Mouse (Mus musculus) hindbrain, embryonic 13.5 days (tissue): Measurements from ENCODE around the gene Clba1. TPM values are rescaled to one million over a fixed set of nuclear protein-coding genes. Genes with fewer than 3 reads are reported as not detected.

Experiments
- ATAC-seq: fragments of 200-750 bp; cut with Nextera tagmentation; 2 replicates; pipeline ENCODE4 v1.8.0; 2017; ENCODE audit warnings: moderate TSS enrichment; ENCODE audit not compliant: low FRiP score
- H3K27ac ChIP-seq: fragments of 300-500 bp; sonication (generic); 2 replicates; pipeline ENCODE4 v1.5.1; 2015; ENCODE audit warnings: inconsistent platforms, mild to moderate bottlenecking, moderate library complexity
- H3K27me3 ChIP-seq: fragments of 300-500 bp; sonication (generic); 2 replicates; pipeline ENCODE4 v1.6.1; 2015; ENCODE audit warnings: mild to moderate bottlenecking, inconsistent platforms
- H3K36me3 ChIP-seq: fragments of 300-500 bp; sonication (generic); 2 replicates; pipeline ENCODE4 v1.6.1; 2015; ENCODE audit warnings: mild to moderate bottlenecking, inconsistent platforms
- H3K4me1 ChIP-seq: fragments of 300-500 bp; sonication (generic); replicated peaks from 2 replicates; pipeline ENCODE4 v1.6.1; 2015; ENCODE audit warnings: inconsistent platforms
- H3K4me2 ChIP-seq: fragments of 300-500 bp; sonication (generic); 2 replicates; pipeline ENCODE4 v1.6.1; 2015; ENCODE audit warnings: inconsistent platforms, mild to moderate bottlenecking, moderate library complexity
- H3K4me3 ChIP-seq: fragments of 300-500 bp; sonication (generic); 2 replicates; pipeline ENCODE4 v1.5.1; 2015; ENCODE audit warnings: mild to moderate bottlenecking, inconsistent platforms
- H3K9ac ChIP-seq: fragments of 300-500 bp; sonication (generic); 2 replicates; pipeline ENCODE4 v1.6.1; 2015; ENCODE audit warnings: mild to moderate bottlenecking, inconsistent platforms
- H3K9me3 ChIP-seq: fragments of 300-500 bp; sonication (generic); 2 replicates; pipeline ENCODE4 v1.6.1; 2016; ENCODE audit warnings: inconsistent platforms
- WGBS: fragments of 180-500 bp; shearing (Covaris S2); methylation state at CpG from one replicate; pipeline ENCODE4 v1.1.7; 2015; 5-methylcytosine and 5-hydroxymethylcytosine counted together
- polyA plus RNA-seq: library from polyadenylated mRNA; unstranded; fragments of >200 nt; fragmentation: Nextera tagmentation; extraction: Ambion mirVana; gene quantifications from 2 replicates; pipeline ENCODE4 v1.2.1, GENCODE M21; 2015

Clba1 gene
- 20.0 and 21.9 TPM in 2 replicates for polyA plus RNA-seq

DNA sequence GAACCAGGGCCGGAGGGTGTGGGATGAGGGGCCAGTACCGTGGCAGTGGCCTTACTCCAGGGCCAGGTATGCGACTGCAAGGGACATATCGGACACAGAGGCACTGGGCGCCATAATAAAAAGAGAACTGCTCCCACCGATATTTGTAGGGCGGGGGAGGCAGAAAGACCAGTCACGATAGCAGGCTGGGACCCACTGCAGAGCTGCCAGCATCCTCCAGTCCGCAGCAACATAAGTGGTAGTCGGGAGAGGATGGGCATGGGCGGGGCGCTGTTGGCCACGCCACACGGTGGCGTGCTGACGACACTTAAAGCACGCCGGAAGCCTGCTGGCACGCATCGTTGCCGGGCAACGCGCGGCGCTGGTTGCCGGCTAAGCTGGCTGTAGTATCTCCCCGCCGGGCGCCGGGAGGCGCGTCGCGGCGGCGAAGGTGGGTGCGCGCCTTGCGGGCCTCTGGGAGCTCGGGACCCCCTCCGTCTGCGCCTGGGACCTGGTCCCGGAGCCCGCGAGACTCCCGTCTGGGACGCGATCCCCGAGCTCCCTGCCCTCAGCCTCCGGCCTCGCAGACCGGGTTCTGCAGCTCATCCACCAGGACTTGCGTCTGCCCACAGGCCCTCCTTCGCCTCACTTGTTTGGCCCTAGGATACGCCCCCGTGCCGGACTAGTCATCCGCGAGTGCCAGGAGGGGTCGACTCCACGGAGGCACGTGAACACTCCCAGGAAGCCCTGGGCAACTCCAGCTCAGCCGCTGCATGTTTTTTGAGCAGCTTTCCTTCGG lies at the start of gene Clba1:
TSS of gene Clba1 (plus strand) at position 351 of the 778 bp plus-strand sequence.
- Histone ChIP-seq H3K4me3 (peak within 1 kb of the TSS; percentile 71), H3K4me1 (peaks cover 32% of the 10 kb centered on the region), H3K36me3 (peaks cover 23% of the 10 kb centered on the region), H3K4me2 (peak within 1 kb of the TSS; percentile 98), H3K9ac (peak within 1 kb of the TSS; percentile 80), H3K27me3 (peaks cover 27% of the 10 kb centered on the region; the same call in 1 of the 2 replicates), H3K27ac (peak within 1 kb of the TSS; percentile 83), H3K9me3 (no peaks in the 10 kb centered on the region)
- WGBS: 2% methylated on average over 59 of the region's 64 CpGs
- peak; percentile 94 for ATAC-seq

GRCm38 (mm10) chr12:112759471-112759870 lies 49.3 kb upstream of the Clba1 start:
- H3K9me3 ChIP-seq: no peaks in the 10 kb centered on the region
- 90% methylated on average over 3 of the region's 3 CpGs for WGBS
- no peak overlapping the region for H3K4me2 ChIP-seq
- peaks cover 3% of the 10 kb centered on the region; the same call in 1 of the 2 replicates for H3K27me3 ChIP-seq
- no peak overlapping the region for H3K9ac ChIP-seq
- no peak overlapping the region for H3K4me3 ChIP-seq
- H3K27ac ChIP-seq: no peak overlapping the region
- no peaks in the 10 kb centered on the region for H3K36me3 ChIP-seq
- no peak for ATAC-seq
- no peaks in the 10 kb centered on the region for H3K4me1 ChIP-seq

GRCm38 (mm10) chr12:112760154-112760926 lies 48.4 kb upstream of the Clba1 start, which contains the start of gene Pld4:
TSS of gene Pld4 (plus strand) at chr12:112760655.
- H3K9me3 ChIP-seq: no peaks in the 10 kb centered on the region
- ATAC-seq: no peak
- peaks cover 3% of the 10 kb centered on the region; the same call in 1 of the 2 replicates for H3K27me3 ChIP-seq
- H3K9ac ChIP-seq: no peak within 1 kb of the TSS
- 44% methylated on average over 4 of the region's 4 CpGs for WGBS
- no peaks in the 10 kb centered on the region for H3K36me3 ChIP-seq
- no peak within 1 kb of the TSS for H3K4me3 ChIP-seq
- H3K4me1 ChIP-seq: no peaks in the 10 kb centered on the region
- H3K4me2 ChIP-seq: no peak within 1 kb of the TSS
- no peak within 1 kb of the TSS for H3K27ac ChIP-seq

DNA sequence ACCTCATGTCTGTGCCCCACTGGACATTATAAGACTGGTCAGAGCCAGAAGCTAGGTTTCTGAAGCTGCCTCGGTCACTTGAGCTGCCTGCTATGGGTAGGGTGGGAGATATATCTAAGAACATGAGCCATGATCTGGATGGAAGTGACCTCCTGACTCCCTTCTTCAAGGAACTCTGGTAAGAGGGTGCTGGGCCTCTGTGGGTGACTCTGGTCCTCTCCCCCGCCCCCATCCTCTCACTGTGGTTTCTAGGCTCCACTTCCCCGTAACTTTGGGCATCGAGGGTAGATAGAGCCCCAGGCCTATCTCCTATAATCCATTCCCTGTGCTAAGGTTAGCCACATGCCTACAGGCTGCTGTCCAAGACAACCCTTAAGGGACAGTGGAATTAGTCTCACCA lies 47.3 kb upstream of the Clba1 start:
- Histone ChIP-seq H3K4me3 (no peak overlapping the region), H3K27me3 (peaks cover 3% of the 10 kb centered on the region; the same call in 1 of the 2 replicates), H3K4me2 (no peak overlapping the region), H3K9ac (no peak overlapping the region), H3K27ac (no peak overlapping the region), H3K36me3 (no peaks in the 10 kb centered on the region), H3K4me1 (no peaks in the 10 kb centered on the region), H3K9me3 (no peaks in the 10 kb centered on the region)
- no peak for ATAC-seq
- WGBS: 87% methylated on average over 4 of the region's 4 CpGs

DNA sequence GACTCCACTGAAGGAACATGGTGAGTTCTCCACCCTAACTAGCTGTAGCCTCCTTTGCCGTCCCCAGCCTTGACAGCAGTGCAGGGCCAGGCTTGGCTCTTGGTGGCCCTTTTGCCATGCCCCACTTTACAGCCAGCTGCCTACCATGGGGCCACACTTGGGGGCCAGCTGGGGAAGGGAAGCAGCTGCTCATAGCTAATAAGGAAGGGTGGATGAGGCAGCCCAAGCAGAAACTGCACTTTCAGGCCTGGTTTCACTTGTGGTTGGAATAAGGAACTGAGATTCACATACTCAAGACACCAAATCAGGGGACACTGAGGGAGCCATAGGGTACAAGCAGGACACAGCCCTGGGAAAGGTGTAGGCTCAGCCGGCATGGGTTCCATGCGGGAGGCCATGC lies 46.7 kb upstream of the Clba1 start:
- Histone ChIP-seq H3K4me1 (no peaks in the 10 kb centered on the region), H3K36me3 (no peaks in the 10 kb centered on the region), H3K27ac (no peak overlapping the region), H3K9me3 (no peaks in the 10 kb centered on the region), H3K4me3 (no peak overlapping the region), H3K4me2 (no peak overlapping the region), H3K9ac (no peak overlapping the region), H3K27me3 (peaks cover 3% of the 10 kb centered on the region; the same call in 1 of the 2 replicates)
- ATAC-seq: no peak
- 87% methylated on average over 3 of the region's 3 CpGs for WGBS

GRCm38 (mm10) chr12:112763176-112763575 lies 45.6 kb upstream of the Clba1 start:
- no peaks in the 10 kb centered on the region for H3K36me3 ChIP-seq
- no peaks in the 10 kb centered on the region for H3K27me3 ChIP-seq
- WGBS: 85% methylated on average over 4 of the region's 4 CpGs
- no peaks in the 10 kb centered on the region for H3K9me3 ChIP-seq
- no peak overlapping the region for H3K9ac ChIP-seq
- H3K4me3 ChIP-seq: no peak overlapping the region
- H3K4me1 ChIP-seq: no peaks in the 10 kb centered on the region
- no peak overlapping the region for H3K4me2 ChIP-seq
- no peak overlapping the region for H3K27ac ChIP-seq
- no peak for ATAC-seq

GRCm38 (mm10) chr12:112764141-112764540 lies 44.6 kb upstream of the Clba1 start:
- Histone ChIP-seq H3K4me1 (no peaks in the 10 kb centered on the region), H3K4me2 (no peak overlapping the region), H3K27ac (no peak overlapping the region), H3K36me3 (no peaks in the 10 kb centered on the region), H3K4me3 (no peak overlapping the region), H3K9ac (no peak overlapping the region), H3K9me3 (no peaks in the 10 kb centered on the region), H3K27me3 (no peaks in the 10 kb centered on the region)
- 86% methylated on average over 5 of the region's 5 CpGs for WGBS
- no peak for ATAC-seq

DNA sequence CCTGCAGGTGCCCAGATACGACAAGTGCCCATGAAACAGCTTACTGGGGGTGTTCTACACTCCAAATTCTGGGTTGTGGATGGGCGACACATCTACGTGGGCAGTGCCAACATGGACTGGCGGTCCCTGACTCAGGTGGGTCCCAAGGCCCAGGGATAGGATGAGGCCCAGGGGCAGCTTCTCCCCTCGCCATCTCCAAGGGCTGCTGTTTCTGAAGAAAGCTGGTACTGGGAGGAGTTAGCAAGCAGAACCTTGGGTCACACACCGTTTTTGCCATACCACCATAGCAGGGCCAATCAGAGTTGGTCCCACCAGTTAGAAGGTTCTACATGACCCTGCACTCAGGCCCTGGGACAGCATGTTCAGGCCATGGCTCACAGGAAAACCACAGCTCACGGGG lies 43.7 kb upstream of the Clba1 start:
- Histone ChIP-seq H3K9ac (no peak overlapping the region), H3K4me3 (no peak overlapping the region), H3K4me1 (no peaks in the 10 kb centered on the region), H3K27me3 (no peaks in the 10 kb centered on the region), H3K36me3 (no peaks in the 10 kb centered on the region), H3K4me2 (no peak overlapping the region), H3K27ac (no peak overlapping the region), H3K9me3 (no peaks in the 10 kb centered on the region)
- WGBS: 94% methylated on average over 7 of the region's 7 CpGs
- ATAC-seq: no peak

- Histone ChIP-seq H3K27ac (no peak overlapping the region), H3K9me3 (no peaks in the 10 kb centered on the region), H3K27me3 (no peaks in the 10 kb centered on the region), H3K36me3 (no peaks in the 10 kb centered on the region), H3K4me3 (no peak overlapping the region), H3K4me2 (no peak overlapping the region), H3K4me1 (no peaks in the 10 kb centered on the region), H3K9ac (no peak overlapping the region)
- WGBS: 93% methylated on average over 7 of the region's 7 CpGs
- ATAC-seq: no peak
These were observed 42.2 kb upstream of the Clba1 start for GRCm38 (mm10) chr12:112766586-112766985.

- no peak for ATAC-seq
- whole genome bisulfite sequencing: 90% methylated on average over 16 of the region's 16 CpGs
- H3K4me2 ChIP-seq: no peak overlapping the region
- H3K27ac ChIP-seq: no peak overlapping the region
- no peaks in the 10 kb centered on the region for H3K27me3 ChIP-seq
- H3K4me3 ChIP-seq: no peak overlapping the region
- no peaks in the 10 kb centered on the region for H3K36me3 ChIP-seq
- no peaks in the 10 kb centered on the region for H3K9me3 ChIP-seq
- no peak overlapping the region for H3K9ac ChIP-seq
- H3K4me1 ChIP-seq: no peaks in the 10 kb centered on the region
These were observed 41.5 kb upstream of the Clba1 start for GRCm38 (mm10) chr12:112767036-112767890.

- Histone ChIP-seq H3K4me1 (no peaks in the 10 kb centered on the region), H3K27ac (no peak overlapping the region), H3K9ac (no peak overlapping the region), H3K36me3 (no peaks in the 10 kb centered on the region), H3K27me3 (no peaks in the 10 kb centered on the region), H3K4me2 (no peak overlapping the region), H3K4me3 (no peak overlapping the region), H3K9me3 (no peaks in the 10 kb centered on the region)
- 85% methylated on average over 8 of the region's 8 CpGs for WGBS
- ATAC-seq: no peak
These were observed 40.6 kb upstream of the Clba1 start for GRCm38 (mm10) chr12:112768166-112768565.

DNA sequence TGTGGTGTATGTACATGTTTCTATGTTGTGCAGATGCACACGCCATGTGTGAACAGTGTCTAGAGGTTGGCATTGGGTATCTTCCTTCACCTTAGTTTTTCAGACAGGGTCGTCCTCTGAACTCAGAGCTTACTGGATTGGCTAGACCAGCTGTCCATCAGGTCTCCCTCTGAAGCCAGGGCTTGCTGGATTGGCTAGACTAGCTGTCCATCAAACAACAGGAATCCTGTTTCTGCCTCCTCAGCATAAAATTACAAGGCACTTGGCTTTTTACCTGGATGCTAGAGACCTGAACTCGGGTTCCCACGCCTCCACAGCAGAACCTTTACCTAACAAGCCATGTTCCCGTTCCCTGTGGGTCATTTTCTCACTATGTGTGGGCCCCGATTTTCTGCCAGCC lies 39.7 kb upstream of the Clba1 start:
- WGBS: 83% methylated on average over 6 of the region's 6 CpGs
- H3K4me1 ChIP-seq: no peaks in the 10 kb centered on the region
- H3K27ac ChIP-seq: no peak overlapping the region

More for the DNA sequence above, 39.7 kb upstream of the Clba1 start:
- Histone ChIP-seq H3K27me3 (no peaks in the 10 kb centered on the region), H3K36me3 (no peaks in the 10 kb centered on the region), H3K9me3 (no peaks in the 10 kb centered on the region), H3K4me3 (no peak overlapping the region), H3K9ac (no peak overlapping the region), H3K4me2 (no peak overlapping the region)
- no peak for ATAC-seq
